Mouse (Mus musculus) stomach, embryonic 14.5 days (tissue): ENCODE data around the gene Podxl2. TPM values are rescaled to one million over a fixed set of nuclear protein-coding genes. Genes with fewer than 3 reads are reported as not detected.

Experiments used
- ATAC-seq: fragments of 200-750 bp; cut with Nextera tagmentation; 2 replicates; pipeline ENCODE4 v1.8.0; 2017; ENCODE audit warnings: low read depth, moderate TSS enrichment; ENCODE audit not compliant: insufficient number of reproducible peaks, insufficient read depth, low FRiP score
- H3K27ac ChIP-seq: fragments of 300-500 bp; sonication (generic); 2 replicates; pipeline ENCODE4 v1.5.1; 2014; ENCODE audit warnings: mild to moderate bottlenecking, low read length, moderate library complexity, mixed read lengths
- H3K27me3 ChIP-seq: fragments of 300-500 bp; sonication (generic); 2 replicates; pipeline ENCODE4 v1.6.1; 2014; ENCODE audit warnings: low read length, control low read depth, mixed read lengths; ENCODE audit not compliant: control insufficient read depth, insufficient read depth
- H3K36me3 ChIP-seq: fragments of 300-500 bp; sonication (generic); 2 replicates; pipeline ENCODE4 v1.6.1; 2014; ENCODE audit warnings: mild to moderate bottlenecking, control low read depth, low read length, moderate library complexity, mixed read lengths; ENCODE audit not compliant: control insufficient read depth, insufficient read depth
- H3K4me1 ChIP-seq: fragments of 300-500 bp; sonication (generic); 2 replicates; pipeline ENCODE4 v1.6.1; 2014; ENCODE audit warnings: low read length, control low read depth, mixed read lengths; ENCODE audit not compliant: control insufficient read depth, insufficient read depth
- H3K4me2 ChIP-seq: fragments of 300-500 bp; sonication (generic); replicated peaks from 2 replicates; pipeline ENCODE4 v1.6.1; 2014; ENCODE audit warnings: low read depth, low read length, control low read depth
- H3K4me3 ChIP-seq: fragments of 300-500 bp; sonication (generic); 2 replicates; pipeline ENCODE4 v1.5.1; 2014; ENCODE audit warnings: low read depth, low read length, control low read depth
- H3K9ac ChIP-seq: fragments of 300-500 bp; sonication (generic); replicated peaks from 2 replicates; pipeline ENCODE4 v1.6.1; 2014; ENCODE audit warnings: low read depth, mild to moderate bottlenecking, control low read depth, low read length, moderate library complexity, mixed read lengths
- H3K9me3 ChIP-seq: fragments of 300-500 bp; sonication (generic); 2 replicates; pipeline ENCODE4 v1.6.1; 2016; ENCODE audit warnings: low read depth, low read length, control low read depth; ENCODE audit not compliant: control insufficient read depth
- WGBS: fragments of 180-500 bp; shearing (Covaris S2); extraction: QIAGEN DNeasy Blood & Tissue Kit; methylation state at CpG from one replicate; pipeline ENCODE4 v1.1.7; 2014; 5-methylcytosine and 5-hydroxymethylcytosine counted together
- polyA plus RNA-seq: library from polyadenylated mRNA; unstranded; fragments of >200 nt; fragmentation: Nextera tagmentation; extraction: Ambion mirVana; gene quantifications from 2 replicates; pipeline ENCODE4 v1.2.1, GENCODE M21; 2014

The Podxl2 gene
- polyA plus RNA-seq, 1 experiment from 2014 or later = 85.3 TPM

DNA sequence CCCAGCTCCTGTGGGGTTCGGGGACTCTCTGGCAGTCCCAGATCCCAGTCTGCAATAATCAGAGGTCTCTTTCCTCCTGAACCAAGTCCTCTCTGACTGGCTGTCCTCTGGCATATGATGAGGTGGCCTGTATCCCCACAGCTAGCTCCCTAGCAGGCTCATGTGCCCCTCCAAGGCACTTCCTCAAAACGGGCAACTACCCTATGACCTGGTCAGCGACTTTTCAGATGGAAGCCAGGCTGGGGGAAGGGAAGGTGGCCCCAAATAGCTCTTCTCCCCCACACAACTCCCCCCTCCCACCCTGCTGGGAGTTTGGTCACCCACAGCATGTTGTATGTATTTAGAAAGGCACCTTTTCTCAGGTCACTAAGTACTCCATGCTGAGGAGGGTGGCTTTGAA lies 48.8 kb downstream of the Podxl2 start:
- no peaks in the 10 kb centered on the region for H3K9me3 ChIP-seq
- no peaks in the 10 kb centered on the region for H3K27me3 ChIP-seq
- no peak for ATAC-seq
- H3K4me1 ChIP-seq = peaks cover 6% of the 10 kb centered on the region; the same call in 1 of the 2 replicates
- no peaks in the 10 kb centered on the region; the same call in 1 of the 2 replicates for H3K36me3 ChIP-seq
- no peak overlapping the region for H3K4me2 ChIP-seq
- WGBS = 44% methylated on average over 3 of the region's 3 CpGs
- no peak overlapping the region for H3K27ac ChIP-seq
- H3K4me3 ChIP-seq = no peak overlapping the region
- no peak overlapping the region for H3K9ac ChIP-seq

DNA sequence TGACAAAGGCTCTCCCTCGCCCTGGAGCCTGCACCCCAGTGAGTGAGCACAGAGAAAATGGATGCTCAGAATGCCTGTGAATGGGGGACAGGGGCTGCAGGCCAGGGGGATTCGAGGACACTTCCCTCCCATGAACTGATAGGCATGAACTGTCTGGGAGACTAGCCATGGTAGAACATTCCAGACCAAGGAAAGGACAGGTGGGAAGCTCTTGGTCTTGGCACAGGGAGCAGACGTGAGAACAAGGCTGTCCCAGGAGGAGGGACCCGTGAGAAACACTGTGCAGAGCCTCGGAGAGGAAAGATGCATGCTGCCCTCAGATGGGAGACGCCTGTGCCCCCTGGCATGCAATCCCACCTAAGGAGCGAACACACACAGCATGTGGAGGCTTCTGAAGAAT lies 50.7 kb downstream of the Podxl2 start:
- Histone ChIP-seq H3K4me3 (no peak overlapping the region), H3K9me3 (no peaks in the 10 kb centered on the region), H3K27me3 (no peaks in the 10 kb centered on the region), H3K27ac (no peak overlapping the region), H3K4me1 (peaks cover 6% of the 10 kb centered on the region; the same call in 1 of the 2 replicates), H3K4me2 (no peak overlapping the region), H3K36me3 (no peaks in the 10 kb centered on the region; the same call in 1 of the 2 replicates), H3K9ac (no peak overlapping the region)
- 70% methylated on average over 7 of the region's 7 CpGs for WGBS
- ATAC-seq = no peak

DNA sequence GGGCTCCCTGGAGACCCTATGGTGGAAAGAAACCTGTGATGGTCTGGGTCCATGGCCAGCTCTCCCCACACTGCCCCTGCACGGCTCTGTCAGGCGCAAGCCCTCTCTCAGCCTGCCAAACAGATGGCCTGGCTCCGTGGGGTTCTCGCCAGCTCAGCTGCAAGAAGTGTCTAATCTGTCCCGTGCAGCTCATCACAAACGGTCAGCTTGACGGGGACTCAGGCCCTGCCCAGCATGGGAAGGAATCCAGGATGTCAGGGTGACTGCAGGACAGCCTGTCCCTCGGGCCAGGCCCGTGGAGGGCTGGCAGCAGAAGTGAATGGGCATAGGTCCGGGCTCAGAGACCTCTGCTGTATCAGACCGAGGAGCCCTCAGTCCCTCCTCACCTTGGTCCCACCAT lies 52.9 kb downstream of the Podxl2 start:
- WGBS = 65% methylated on average over 11 of the region's 11 CpGs
- no peak for ATAC-seq
- no peak overlapping the region for H3K9ac ChIP-seq

DNA sequence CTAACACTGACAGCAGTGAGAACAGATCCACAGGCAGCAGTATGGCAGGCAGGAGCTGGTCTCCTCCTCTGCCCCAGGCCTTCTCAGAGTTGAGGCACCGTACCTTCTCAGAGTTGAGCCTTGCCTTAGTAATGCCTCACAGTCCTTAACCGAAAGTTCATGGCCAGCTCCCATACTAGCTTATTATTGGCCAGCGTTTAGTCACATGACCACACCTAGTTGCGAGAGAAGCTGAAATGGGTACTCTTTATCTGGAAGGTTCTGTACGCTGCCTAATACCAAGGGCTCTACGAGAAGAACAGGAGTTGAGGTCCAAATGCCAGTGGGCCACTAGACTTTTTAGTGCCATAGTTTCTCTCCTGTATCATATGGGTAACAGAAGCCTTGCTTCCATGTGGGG lies 53.5 kb downstream of the Podxl2 start:
- no peak for ATAC-seq

More for the DNA sequence above, 52.9 kb downstream of the Podxl2 start:
- Histone ChIP-seq H3K27ac (no peak overlapping the region), H3K4me2 (no peak overlapping the region), H3K4me1 (peaks cover 2% of the 10 kb centered on the region; the same call in 1 of the 2 replicates), H3K9me3 (no peaks in the 10 kb centered on the region), H3K36me3 (no peaks in the 10 kb centered on the region; the same call in 1 of the 2 replicates), H3K27me3 (no peaks in the 10 kb centered on the region), H3K4me3 (no peak overlapping the region)

DNA sequence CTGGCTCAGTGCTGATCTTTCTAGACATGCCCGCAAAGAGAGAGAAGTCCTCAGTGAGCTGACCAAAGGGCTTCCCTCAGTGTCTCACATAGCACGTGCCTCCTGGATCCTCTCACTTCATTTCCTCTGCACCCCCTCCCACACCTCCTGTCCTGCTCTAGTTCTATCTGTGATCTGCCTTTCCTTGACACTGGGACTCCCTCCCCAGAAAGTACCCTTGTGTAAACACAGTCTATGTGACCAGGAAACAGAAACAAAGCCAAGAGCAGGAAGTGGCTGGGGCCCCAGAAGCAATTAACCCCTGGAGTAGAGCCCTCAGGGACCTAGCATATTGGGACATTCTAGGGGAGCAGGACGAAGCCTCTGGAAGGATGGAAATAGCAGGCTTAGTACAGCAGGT lies 54.0 kb downstream of the Podxl2 start:
- H3K9me3 ChIP-seq = no peaks in the 10 kb centered on the region
- H3K36me3 ChIP-seq = no peaks in the 10 kb centered on the region
- no peak overlapping the region for H3K4me3 ChIP-seq
- H3K4me2 ChIP-seq = no peak overlapping the region
- H3K4me1 ChIP-seq = no peaks in the 10 kb centered on the region
- H3K27ac ChIP-seq = no peak overlapping the region
- no peaks in the 10 kb centered on the region for H3K27me3 ChIP-seq
- no peak for ATAC-seq
- no peak overlapping the region for H3K9ac ChIP-seq
- WGBS = 34% methylated on average over 3 of the region's 3 CpGs

More for the DNA sequence above, 53.5 kb downstream of the Podxl2 start:
- Histone ChIP-seq H3K4me2 (no peak overlapping the region), H3K4me1 (no peaks in the 10 kb centered on the region), H3K9ac (no peak overlapping the region), H3K27ac (no peak overlapping the region), H3K4me3 (no peak overlapping the region), H3K9me3 (no peaks in the 10 kb centered on the region), H3K27me3 (no peaks in the 10 kb centered on the region), H3K36me3 (no peaks in the 10 kb centered on the region; the same call in 1 of the 2 replicates)
- 90% methylated on average over 6 of the region's 6 CpGs for WGBS

DNA sequence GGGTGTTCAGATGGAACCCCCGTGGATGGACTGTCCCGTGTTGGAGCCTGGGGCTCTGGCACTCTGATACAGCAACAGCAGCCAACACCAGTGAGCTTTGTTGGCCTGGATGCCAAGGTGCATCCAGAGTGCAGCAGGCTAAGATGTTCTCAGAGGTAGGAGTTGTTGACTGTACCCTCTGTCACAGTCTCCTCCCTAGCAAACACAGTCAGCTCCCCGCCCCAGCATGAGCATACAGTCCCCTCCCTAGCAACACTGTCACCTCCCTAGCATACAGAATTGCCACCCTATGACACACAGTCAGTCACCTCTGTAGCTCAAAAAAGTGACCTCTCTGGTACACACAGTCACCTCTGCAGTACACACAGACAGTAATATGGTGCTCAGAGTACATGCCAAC lies 57.9 kb downstream of the Podxl2 start:
- Histone ChIP-seq H3K4me1 (no peaks in the 10 kb centered on the region), H3K27ac (no peak overlapping the region), H3K4me2 (no peak overlapping the region), H3K27me3 (no peaks in the 10 kb centered on the region), H3K9ac (no peak overlapping the region), H3K4me3 (no peak overlapping the region), H3K36me3 (no peaks in the 10 kb centered on the region), H3K9me3 (no peaks in the 10 kb centered on the region)
- no peak for ATAC-seq
- WGBS = 80% methylated on average over 3 of the region's 3 CpGs

DNA sequence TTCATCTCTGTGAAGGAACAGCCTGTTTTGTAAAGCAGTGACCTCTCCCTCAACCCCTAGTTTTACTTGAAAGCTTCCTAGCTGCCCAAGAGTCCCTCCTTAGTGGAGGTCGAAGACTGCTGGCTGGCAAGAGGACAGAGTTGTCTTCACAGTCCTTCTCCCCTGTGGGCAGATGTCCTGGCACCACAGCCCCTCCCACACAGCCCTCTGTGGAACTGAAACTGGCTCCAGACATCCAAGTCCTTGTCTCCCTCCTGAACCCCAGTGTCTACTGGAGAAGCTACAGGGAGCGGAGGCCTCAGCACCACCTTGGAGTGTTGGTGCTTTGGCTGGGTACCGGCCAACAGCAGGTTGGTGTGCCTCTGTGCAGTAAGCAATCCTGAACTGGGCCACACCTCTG lies 59.4 kb downstream of the Podxl2 start:
- 86% methylated on average over 3 of the region's 3 CpGs for whole genome bisulfite sequencing
- no peak overlapping the region for H3K27ac ChIP-seq
- H3K4me2 ChIP-seq = no peak overlapping the region
- H3K9me3 ChIP-seq = no peaks in the 10 kb centered on the region
- 0 out of 2 replicates have a peak, but pooled peaks cover 2% of the 10 kb centered on the region for H3K4me1 ChIP-seq
- no peak overlapping the region for H3K4me3 ChIP-seq
- no peaks in the 10 kb centered on the region for H3K27me3 ChIP-seq
- H3K9ac ChIP-seq = no peak overlapping the region
- no peaks in the 10 kb centered on the region for H3K36me3 ChIP-seq
- ATAC-seq = no peak

DNA sequence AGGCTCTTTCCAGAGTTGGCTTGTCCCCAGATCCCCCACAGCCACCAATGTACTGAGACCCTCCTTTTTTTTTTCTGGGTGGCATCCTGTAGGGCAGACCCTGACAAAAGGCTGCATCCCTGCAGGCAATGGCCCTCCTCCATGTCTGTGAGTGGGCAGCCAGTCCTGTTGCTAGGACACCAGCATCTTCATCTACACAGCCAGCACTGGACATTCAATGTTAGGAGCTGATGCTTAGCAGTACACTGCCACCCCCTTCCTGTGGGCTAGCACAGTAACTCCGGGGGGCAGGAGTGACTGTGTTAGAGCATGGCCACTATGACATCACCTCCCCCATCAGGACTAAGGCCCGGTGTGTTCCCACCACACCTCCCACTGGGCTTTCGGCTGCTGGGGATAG lies 59.8 kb downstream of the Podxl2 start:
- 88% methylated on average over 3 of the region's 3 CpGs for WGBS
- no peaks in the 10 kb centered on the region for H3K27me3 ChIP-seq

DNA sequence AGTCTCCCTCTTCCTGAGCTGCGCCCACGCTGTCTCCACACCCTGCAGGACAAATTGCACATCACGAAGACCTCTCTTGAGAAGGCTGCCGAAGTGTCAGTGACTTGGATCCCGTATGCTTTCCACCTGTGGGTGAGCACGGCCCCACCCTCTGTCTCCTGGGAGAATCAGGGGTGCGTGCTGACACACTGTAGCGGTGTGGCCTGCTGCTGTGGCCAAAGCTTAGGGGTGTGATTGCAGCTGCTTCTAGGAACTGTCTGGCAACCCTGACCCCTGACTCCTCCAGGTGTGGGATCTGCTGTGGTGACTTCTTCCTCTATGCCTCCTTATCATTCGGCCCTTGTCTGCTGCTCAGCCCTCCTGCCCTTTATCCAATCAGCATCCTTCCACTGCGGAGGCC lies 61.0 kb downstream of the Podxl2 start:
- Histone ChIP-seq H3K4me2 (no peak overlapping the region), H3K9me3 (no peaks in the 10 kb centered on the region), H3K4me1 (peaks cover 15% of the 10 kb centered on the region), H3K36me3 (0 out of 2 replicates have a peak, but pooled peaks cover 5% of the 10 kb centered on the region), H3K9ac (no peak overlapping the region), H3K27me3 (no peaks in the 10 kb centered on the region), H3K27ac (no peak overlapping the region), H3K4me3 (no peak overlapping the region)
- WGBS = 67% methylated on average over 10 of the region's 10 CpGs
- no peak for ATAC-seq

More for the DNA sequence above, 59.8 kb downstream of the Podxl2 start:
- Histone ChIP-seq H3K27ac (no peak overlapping the region), H3K4me3 (no peak overlapping the region), H3K9ac (no peak overlapping the region), H3K4me1 (peaks cover 5% of the 10 kb centered on the region; the same call in 1 of the 2 replicates), H3K9me3 (no peaks in the 10 kb centered on the region), H3K36me3 (0 out of 2 replicates have a peak, but pooled peaks cover 4% of the 10 kb centered on the region), H3K4me2 (no peak overlapping the region)
- no peak for ATAC-seq
